Mouse (Mus musculus): ENCODE measurements around the gene Fgfr2. TPM values are rescaled to one million over a fixed set of nuclear protein-coding genes. Genes with fewer than 3 reads are reported as not detected.

The Fgfr2 gene
- total RNA-seq, 2 experiments from 2014 or later, result 1.5 to 1.7 TPM

DNA sequence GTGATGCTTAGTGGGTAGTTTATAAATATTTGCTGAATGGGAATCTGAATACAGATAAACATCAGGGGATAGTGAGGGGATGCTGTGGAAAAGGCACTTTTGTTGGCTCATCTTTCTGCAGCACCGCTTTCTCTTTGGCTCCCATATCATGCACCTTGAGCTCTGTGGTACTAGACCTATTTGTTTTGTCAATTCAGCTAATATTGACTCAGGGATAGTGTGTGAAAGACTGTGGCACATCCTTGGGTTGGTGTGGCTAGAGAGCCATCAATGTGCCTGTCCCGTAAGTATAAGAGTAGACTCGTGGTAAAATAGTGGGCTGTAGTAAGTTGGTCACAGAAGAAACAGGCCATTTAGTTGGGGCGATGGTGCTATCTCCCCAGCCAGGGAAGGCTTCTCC, 2335.6 kb downstream of the Fgfr2 start:
- intact Hi-C loops (cut with DNase I), result no loop called here
- no peak for DNase-seq

- no peak for DNase-seq
- intact Hi-C loops (cut with DNase I), result no loop called here
These were observed 2336.4 kb downstream of the Fgfr2 start for GRCm38 (mm10) chr7:130786708-130787107.

DNA sequence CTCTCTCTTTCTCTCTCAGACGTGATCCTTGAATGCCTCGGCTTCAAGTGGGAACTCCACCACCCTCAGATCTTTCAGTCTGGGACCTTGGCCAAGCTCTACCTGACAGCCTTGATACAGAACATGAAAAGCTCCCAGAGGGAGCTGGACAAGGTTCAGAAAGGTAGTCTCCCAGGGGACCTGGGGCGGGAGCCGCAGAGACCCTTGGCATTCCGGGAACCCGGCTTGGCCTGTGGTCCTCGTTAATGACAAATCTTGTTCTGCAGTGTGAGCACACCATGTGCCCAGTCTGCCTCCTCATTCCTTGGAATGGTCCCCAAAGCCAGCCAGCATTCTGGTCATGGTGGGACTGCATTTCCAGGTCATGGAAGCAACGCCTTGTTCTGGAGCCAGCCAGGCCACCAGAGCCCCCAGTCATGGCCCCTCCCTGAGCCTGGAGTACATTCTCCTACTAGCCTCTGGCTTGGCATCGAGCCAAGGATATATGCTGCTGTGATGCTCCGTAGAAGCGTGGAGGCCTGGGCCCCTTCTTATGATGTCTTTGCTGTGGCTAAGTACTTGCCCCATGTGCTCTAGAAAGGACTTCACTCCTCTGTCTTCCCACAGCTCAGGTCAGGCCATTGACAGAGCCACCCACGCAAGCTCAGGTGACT, 2337.1 kb downstream of the Fgfr2 start:
- DNase-seq, result no peak
- intact Hi-C loops (cut with DNase I), result no loop called here

DNA sequence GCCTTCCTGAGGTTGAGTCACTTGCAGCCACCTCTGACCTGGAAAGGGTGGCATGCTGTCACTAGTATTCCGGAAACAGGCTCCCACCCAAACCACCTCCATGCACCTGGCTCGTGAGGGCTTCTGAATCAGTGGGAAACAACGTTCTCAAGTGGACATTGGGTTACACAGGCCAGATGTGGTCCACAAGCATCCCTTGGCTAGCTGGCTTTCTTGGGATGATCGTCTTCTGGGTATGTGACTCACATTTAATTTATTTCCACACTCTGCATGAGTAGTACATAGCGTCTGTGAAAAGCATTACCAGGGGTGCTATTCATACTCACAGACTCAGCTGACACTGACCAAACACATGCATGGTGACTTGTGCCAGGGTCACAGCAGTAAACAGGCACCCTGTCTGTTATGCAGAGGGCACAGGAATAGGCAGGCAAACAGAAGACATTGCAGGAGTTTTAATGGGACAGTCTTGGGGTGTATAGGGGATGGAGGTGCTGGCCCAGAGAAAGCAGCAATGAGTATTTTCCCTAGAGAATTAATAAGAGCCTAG, 2340.6 kb downstream of the Fgfr2 start:
- intact Hi-C loops (cut with DNase I), result no loop called here
- no peak for DNase-seq

DNA sequence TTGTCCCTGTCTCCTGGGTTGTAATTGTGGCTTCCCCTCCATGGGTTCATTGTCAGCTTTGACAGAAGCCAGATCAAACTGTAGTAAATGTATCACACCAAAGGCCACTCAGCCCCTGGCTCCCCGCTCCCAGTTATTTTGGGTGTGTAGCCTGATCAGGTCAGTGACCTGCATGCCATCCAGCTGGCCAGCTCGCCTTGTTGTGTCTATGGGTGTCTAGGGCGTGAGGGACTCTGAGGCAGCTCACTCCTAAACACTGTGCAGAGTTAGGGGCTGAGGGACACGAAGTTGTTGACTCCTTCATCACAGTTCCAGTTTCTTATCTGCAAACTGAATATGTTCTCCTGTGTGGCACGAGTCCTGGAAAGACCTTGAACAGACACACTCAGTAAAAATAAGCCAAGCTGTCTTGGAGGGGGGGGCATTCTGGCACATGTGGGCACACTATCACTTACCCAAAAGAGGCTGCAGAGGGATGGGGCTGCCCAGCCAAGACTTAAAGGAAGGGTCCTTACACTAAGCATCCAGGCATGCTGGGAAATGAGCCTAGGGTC, 2342.2 kb downstream of the Fgfr2 start:
- no peak for DNase-seq
- intact Hi-C loops (cut with DNase I), result no loop called here

DNA sequence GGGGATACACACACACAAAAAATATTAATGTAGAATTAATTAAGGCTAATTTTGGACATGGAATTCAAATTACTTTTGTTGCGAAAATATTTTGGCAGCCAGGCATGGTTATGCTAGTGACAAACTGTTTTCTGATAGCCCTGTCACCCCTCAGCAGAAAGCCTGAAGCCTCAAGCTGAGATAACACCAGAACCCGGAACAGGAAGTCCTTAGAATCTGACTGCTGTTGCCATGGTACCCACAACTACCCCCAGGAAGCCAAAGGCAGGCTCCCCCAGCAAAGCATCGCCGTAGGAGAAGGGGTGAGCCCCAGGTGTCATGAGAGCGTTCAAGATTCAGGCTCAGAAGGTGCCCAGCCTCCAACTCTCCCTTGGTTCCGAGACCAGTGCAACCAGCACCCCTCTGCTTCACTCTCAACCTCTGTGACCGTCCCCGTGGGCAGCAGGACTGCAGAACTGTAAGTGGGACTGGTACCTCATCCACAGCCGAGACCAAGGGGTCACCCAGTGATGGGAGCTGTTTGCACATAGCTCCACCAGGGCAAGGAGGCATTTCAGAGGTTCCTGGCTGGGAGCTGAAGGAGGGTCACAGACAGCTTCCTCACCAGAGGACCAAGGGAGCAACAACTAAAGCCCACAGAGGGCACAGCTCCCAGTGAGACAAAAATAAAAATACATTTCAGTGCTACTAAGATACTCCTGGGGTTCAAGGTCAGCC, 2349.1 kb downstream of the Fgfr2 start, which contains the start of gene Btbd16:
TSS of gene Btbd16 (plus strand) at position 156 of the 717 bp plus-strand sequence.
- intact Hi-C loops (cut with DNase I), result loop anchor here (2.0 kb wide), 1 partner anchor 53 kb away; no protein-coding TSS in a partner anchor
- DNase-seq, result no peak

- intact Hi-C loops (cut with DNase I), result loop anchor here (2.0 kb wide), 1 partner anchor 54 kb away; no protein-coding TSS in a partner anchor
- DNase-seq, result peak in 1 of 2 experiments; percentile 51
These were observed 2349.8 kb downstream of the Fgfr2 start for GRCm38 (mm10) chr7:130773171-130773830.

- peak; percentile 77 to 78 for DNase-seq
- intact Hi-C loops (cut with DNase I), result loop anchor here (1.0 to 2.0 kb wide), 2 partner anchors 144 to 272 kb away; no protein-coding TSS in a partner anchor
These were observed 2352.4 kb downstream of the Fgfr2 start for GRCm38 (mm10) chr7:130770707-130771106.

- intact Hi-C loops (cut with DNase I), result no loop called here
- no peak for DNase-seq
These were observed 2355.0 kb downstream of the Fgfr2 start for GRCm38 (mm10) chr7:130768151-130768550.

DNA sequence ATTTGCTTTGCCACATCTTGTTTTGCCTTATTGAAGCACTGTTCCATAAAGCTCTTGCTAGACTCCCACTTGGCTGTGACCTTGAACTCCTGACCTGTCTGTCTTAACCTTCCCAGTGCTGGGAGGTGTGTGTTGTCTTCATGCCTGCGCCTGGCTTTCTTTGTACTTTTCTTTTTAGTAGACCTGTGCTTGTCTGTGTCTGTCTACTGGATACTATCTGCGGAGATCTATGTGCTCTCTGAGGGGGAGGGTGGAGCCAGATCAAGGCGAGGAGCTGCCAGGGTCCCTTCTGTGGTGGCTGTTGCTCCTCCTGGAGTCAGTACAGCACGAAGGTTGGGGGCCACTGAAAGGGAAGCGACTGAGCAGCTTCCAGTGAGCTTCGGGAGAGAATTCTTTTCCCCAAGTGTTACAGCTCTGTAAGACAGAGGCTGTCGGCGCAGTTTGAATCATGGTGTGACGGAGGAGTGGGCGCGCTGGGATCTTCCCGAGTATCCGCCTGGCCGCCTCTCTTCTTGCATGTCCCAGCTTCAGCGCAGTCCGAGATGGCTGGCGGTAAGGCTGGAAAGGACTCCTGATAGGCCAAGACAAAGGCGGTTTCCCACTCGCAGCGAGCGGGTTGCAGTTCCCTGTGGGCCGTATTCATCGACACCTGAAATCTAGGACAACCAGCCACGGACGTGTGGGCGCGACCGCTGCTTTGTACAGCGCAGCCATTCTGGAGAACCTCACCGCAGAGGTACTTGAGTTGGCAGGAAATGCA, 2356.6 kb downstream of the Fgfr2 start:
- intact Hi-C loops (cut with DNase I), result no loop called here
- DNase-seq, result no peak

GRCm38 (mm10) chr7:130764160-130764559, 2359.0 kb downstream of the Fgfr2 start:
- intact Hi-C loops (cut with DNase I), result no loop called here
- no peak for DNase-seq

GRCm38 (mm10) chr7:130762071-130762897, 2360.9 kb downstream of the Fgfr2 start:
- intact Hi-C loops (cut with DNase I), result loop anchor here (1.0 to 2.0 kb wide), 2 partner anchors 89 to 229 kb away; no protein-coding TSS in a partner anchor
- peak; percentile 62 for DNase-seq

DNA sequence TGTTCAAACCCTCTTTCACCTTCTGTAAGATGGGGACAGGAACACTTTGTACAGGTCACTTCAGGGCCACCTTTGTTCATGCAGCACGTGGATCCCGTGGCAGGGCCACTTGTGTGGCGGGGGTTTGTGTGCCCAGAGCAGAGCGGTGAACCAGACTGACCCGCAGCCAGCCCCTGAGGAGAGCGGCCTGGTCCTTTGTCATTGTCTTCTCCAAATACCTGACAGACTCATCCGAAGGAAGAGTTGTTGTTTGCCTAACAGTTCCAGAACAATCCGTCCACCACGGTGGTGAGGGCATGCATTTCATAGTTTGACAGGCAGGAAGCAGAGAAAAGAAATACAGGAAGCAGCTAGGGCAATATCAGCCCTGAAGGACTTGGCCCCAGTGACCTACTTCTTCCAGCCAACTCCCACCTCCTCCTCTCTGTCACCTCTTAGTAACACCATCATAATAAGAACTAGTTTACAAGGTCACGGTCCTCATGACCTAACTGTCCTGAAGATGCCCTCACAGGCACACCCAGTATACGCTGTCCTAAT, 2365.8 kb downstream of the Fgfr2 start:
- intact Hi-C loops (cut with DNase I), result no loop called here
- no peak for DNase-seq

DNA sequence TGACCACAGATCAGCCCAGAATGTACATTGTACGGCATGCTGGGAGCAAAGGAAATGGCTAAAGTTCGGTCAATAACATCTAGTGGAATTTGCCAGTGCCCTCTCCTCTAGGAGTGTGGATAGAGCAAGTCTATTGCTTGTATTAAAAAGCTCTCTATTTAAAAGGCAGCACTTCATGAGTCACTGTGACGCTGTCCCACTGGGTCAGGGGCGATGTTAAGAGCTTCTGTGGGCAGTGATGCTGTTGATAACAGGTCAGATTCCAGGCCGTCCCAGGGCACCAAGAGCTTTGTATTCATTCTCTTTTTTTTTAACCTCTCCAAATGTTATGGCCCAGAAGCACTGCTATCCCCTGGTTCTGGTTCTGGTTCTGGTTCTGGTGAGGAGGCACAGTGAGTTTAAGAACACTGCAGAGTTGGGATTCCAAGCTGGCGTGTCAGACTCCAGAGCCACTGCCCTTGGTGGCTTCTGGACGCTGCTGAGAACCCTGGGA, 2366.8 kb downstream of the Fgfr2 start:
- intact Hi-C loops (cut with DNase I), result no loop called here
- no peak for DNase-seq

DNA sequence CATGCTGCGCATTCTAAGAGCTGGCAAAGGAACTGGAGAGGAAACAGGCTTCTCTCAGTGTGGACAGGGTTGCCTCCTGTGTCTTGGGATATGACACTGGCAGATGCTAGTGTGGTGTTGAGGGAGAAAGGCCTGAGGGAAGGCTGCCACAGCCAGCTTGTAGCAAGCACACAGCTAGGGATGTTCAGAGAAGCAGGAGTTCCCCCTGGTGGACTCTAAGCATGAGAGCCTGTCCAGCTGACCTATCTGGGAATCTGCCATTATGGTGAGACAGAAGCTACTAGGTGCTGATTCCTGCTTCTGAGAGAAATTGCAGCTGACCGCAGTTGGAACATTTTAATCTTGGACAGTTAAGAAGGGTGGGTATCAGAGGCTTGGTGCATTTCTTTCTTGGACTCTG, 2368.4 kb downstream of the Fgfr2 start:
- intact Hi-C loops (cut with DNase I), result loop anchor here (2.0 kb wide), 1 partner anchor 150 kb away; no protein-coding TSS in a partner anchor

GRCm38 (mm10) chr7:130751678-130752077, 2371.5 kb downstream of the Fgfr2 start:
- DNase-seq, result no peak
- intact Hi-C loops (cut with DNase I), result no loop called here

More for the DNA sequence above, 2368.4 kb downstream of the Fgfr2 start:
- DNase-seq, result peak in 1 of 2 experiments; percentile 25

DNA sequence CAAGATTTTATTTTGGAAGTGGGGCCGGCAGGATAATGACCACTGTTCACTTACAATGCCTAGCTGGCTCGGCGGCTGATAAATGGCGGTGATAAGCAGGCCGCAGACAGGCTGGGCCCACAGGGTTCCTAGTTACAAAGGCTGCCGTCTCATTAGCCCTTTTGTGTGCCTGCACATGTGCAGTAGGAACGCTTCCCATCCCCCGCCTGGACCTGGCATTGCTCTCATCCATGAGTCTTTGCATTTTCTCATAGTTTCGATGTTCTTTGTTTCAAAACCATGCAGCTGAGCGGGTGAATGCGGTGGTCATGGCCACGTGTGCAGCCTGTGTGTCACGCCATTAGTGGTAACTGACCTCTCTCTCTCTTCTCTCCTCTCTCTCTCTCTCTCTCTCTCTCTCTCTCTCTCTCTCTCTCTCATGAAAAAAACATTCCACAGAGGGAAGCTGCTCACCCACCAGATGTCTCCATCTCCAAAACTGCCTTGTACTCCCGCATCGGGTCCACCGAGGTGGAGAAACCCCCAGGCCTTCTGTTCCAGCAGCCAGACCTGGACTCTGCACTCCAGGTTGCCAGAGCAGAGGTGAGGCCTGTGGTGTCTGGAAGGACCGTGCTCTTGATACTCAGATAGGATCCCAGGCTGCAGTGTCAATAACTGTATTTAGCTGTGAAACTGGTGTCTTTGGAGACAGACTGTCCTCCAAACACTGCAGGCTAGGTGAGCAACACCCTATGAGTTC, 2372.2 kb downstream of the Fgfr2 start:
- intact Hi-C loops (cut with DNase I), result no loop called here
- no peak for DNase-seq

DNA sequence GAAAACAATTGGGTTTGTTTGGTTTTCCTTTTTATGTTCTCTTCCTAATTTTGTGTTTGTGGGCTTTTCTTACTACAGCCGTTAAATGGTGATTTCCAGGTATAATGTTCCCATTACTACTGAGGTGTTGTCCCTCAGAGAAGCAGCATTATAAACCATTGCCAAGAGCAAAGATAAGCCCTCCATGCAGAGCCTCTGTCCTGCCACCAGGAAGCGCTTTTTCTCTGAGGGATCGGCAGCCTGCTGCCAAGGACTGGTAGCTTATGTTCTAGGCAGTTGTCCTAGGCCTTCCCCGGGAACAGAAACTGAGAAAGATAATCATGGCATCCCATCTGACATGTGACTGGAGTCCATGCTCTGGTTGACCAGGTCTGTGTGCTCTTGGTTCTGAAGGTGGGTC, 2374.0 kb downstream of the Fgfr2 start:
- DNase-seq, result no peak
- intact Hi-C loops (cut with DNase I), result no loop called here
